In the genomic region with DNA sequence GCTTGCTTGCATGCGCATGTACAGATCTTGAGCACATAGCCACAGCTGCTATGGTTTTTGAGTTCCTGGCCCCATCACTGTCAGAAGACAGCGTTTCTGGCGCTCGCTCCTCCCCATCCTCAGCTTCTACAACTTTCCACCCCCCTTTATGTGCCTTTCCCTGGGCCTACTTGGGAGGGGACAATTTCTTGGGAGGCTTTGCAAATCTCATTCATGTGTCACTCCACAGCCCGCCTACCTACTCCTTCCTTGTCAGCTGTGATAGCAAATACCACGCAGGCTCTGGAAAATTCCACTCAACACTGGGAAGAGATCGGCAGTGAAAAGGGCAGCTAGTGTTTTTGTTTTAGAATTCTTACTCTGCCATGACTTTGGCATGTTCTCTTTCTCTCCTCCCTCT, we compare ENCODE assay signal across 10 mouse cellular contexts. TPM values are rescaled to one million over a fixed set of nuclear protein-coding genes. Genes with fewer than 3 reads are reported as not detected.
DNase-seq lines count a peak whose midpoint lies in the region; ATAC-seq and TF ChIP-seq lines count a peak whose summit lies in the region.
"Had no signal": no experiment of that assay in that cellular context is flagged by ENCODE, and none has a peak within 500 bp of the region (broad histone marks: within the 10 kb centered on the region; RNA-seq: fewer than 3 reads in every experiment).

No protein-coding gene starts in this region.

- ATAC-seq in hindbrain, embryonic 16.5 days = no peak
- no peak for ATAC-seq in midbrain, embryonic 16.5 days
- ATAC-seq in inflammation-experienced regulatory T-cells, adult 6 months = no peak
- ATAC-seq: Patski had no signal

- no peak overlapping the region for H3K4me3 ChIP-seq in embryonic fibroblast, embryonic 13.5 days (ENCODE audit: insufficient read depth, low read length)
- H3K4me3 ChIP-seq in hindbrain, embryonic 16.5 days (ENCODE audit: low read length) = no peak overlapping the region
- no peak overlapping the region for H3K4me3 ChIP-seq in midbrain, embryonic 16.5 days (ENCODE audit: low read depth, low read length)
- H3K4me3 ChIP-seq: megakaryocyte, embryonic 14.5 days had no signal

- DNase-seq in layer of hippocampus, adult 11-12 months (ENCODE audit: low spot score) = peak; percentile 61
- DNase-seq in layer of hippocampus, postnatal 25 days (ENCODE audit: extremely low spot score in 1 of 2, low spot score in 1 of 2) = no peak
- no peak for DNase-seq in cerebellum, postnatal 4 days (ENCODE audit: low spot score in 2 of 2)
- no peak for DNase-seq in urinary bladder, postnatal 4 days (ENCODE audit: low spot score in 2 of 2)

- TF ChIP-seq CTCF in embryonic fibroblast, embryonic 13.5 days (IDR thresholded peaks at IDR 0.05; ENCODE audit: borderline replicate concordance, insufficient read depth, low read length) = no peak

- H3K4me1 ChIP-seq in embryonic fibroblast, embryonic 13.5 days (ENCODE audit: control insufficient read depth, insufficient read depth, low read length) = peaks cover 12% of the 10 kb centered on the region
- H3K4me1 ChIP-seq in hindbrain, embryonic 16.5 days (ENCODE audit: control insufficient read depth, insufficient read depth, low read depth, low read length) = peaks cover 29% of the 10 kb centered on the region
- H3K4me1 ChIP-seq in midbrain, embryonic 16.5 days (ENCODE audit: control insufficient read depth, insufficient read depth, low read length) = peaks cover 55% of the 10 kb centered on the region

- no peak for TF ChIP-seq POLR2A in embryonic fibroblast, embryonic 13.5 days (IDR thresholded peaks at IDR 0.05; ENCODE audit: low read depth, low read length)

- H3K9me3 ChIP-seq in hindbrain, embryonic 16.5 days (ENCODE audit: control insufficient read depth, low read length) = no peaks in the 10 kb centered on the region
- H3K9me3 ChIP-seq in midbrain, embryonic 16.5 days (replicated peaks; ENCODE audit: control insufficient read depth, low read length, poor library complexity, severe bottlenecking) = no peaks in the 10 kb centered on the region

- WGBS in hindbrain, embryonic 16.5 days = 32% methylated on average over 7 of the region's 7 CpGs
- 31% methylated on average over 7 of the region's 7 CpGs for WGBS in midbrain, embryonic 16.5 days

- H3K27me3 ChIP-seq in hindbrain, embryonic 16.5 days (replicated peaks; ENCODE audit: control insufficient read depth, insufficient read depth, low read length) = no peaks in the 10 kb centered on the region
- H3K27me3 ChIP-seq in midbrain, embryonic 16.5 days (ENCODE audit: control insufficient read depth, insufficient read depth, low read depth, low read length) = no peaks in the 10 kb centered on the region
- H3K27me3 ChIP-seq: Patski had no signal

- no peak overlapping the region for H3K4me2 ChIP-seq in hindbrain, embryonic 16.5 days (ENCODE audit: low read length)
- no peak overlapping the region for H3K4me2 ChIP-seq in midbrain, embryonic 16.5 days (ENCODE audit: low read length)

- peak overlapping the region; percentile 42 for H3K27ac ChIP-seq in embryonic fibroblast, embryonic 13.5 days (ENCODE audit: insufficient read depth, low read length)
- peak overlapping the region; percentile 62 for H3K27ac ChIP-seq in hindbrain, embryonic 16.5 days (ENCODE audit: low read depth, low read length)
- H3K27ac ChIP-seq in midbrain, embryonic 16.5 days (ENCODE audit: low read length) = peak overlapping the region; percentile 65

- H3K9ac ChIP-seq in hindbrain, embryonic 16.5 days (ENCODE audit: low read depth, low read length) = no peak overlapping the region
- 0 out of 2 replicates have a peak overlapping the region, but pooled peaks have one; percentile 39 for H3K9ac ChIP-seq in midbrain, embryonic 16.5 days (ENCODE audit: low read depth, low read length)

- no peaks in the 10 kb centered on the region for H3K36me3 ChIP-seq in hindbrain, embryonic 16.5 days (ENCODE audit: control insufficient read depth, insufficient read depth, low read length)
- no peaks in the 10 kb centered on the region for H3K36me3 ChIP-seq in midbrain, embryonic 16.5 days (ENCODE audit: control insufficient read depth, insufficient read depth, low read length)

RNA-seq across cellular contexts. Expression of a gene that starts 4.2 kb away (rescaled TPM):
- total RNA-seq in layer of hippocampus, postnatal 25 days (2021) = 100 to 1,000 TPM; 320 to 337 TPM
- polyA plus RNA-seq in embryonic fibroblast, embryonic 13.5 days (2011; ENCODE audit: insufficient read length, low read depth, missing spikeins) = 0.73 and 1.3 TPM in 2 replicates
- polyA plus RNA-seq in hindbrain, embryonic 16.5 days (2015; fragmentation: Nextera tagmentation; extraction: Ambion mirVana) = 143 and 146 TPM in 2 replicates
- polyA plus RNA-seq in midbrain, embryonic 16.5 days (2015; fragmentation: Nextera tagmentation; extraction: Ambion mirVana) = 186 and 206 TPM in 2 replicates
- polyA plus RNA-seq in inflammation-experienced regulatory T-cells, adult 6 months (2017; shearing (Covaris generic)) = not detected

RNA-seq across cellular contexts. Expression of a gene that starts 16.4 kb away (rescaled TPM):
- total RNA-seq in layer of hippocampus, postnatal 25 days (2021) = 1,000 to 10,000 TPM; 2,256 to 2,439 TPM
- polyA plus RNA-seq in embryonic fibroblast, embryonic 13.5 days (2011; ENCODE audit: insufficient read length, low read depth, missing spikeins) = 520 and 588 TPM in 2 replicates
- 419 and 442 TPM in 2 replicates for polyA plus RNA-seq in hindbrain, embryonic 16.5 days (2015; fragmentation: Nextera tagmentation; extraction: Ambion mirVana)
- polyA plus RNA-seq in midbrain, embryonic 16.5 days (2015; fragmentation: Nextera tagmentation; extraction: Ambion mirVana) = 405 and 443 TPM in 2 replicates
- 100 to 1,000 TPM in 2 of 3 experiments, 10 to 100 TPM in 1; 51.8 to 255 (median 105) TPM for polyA plus RNA-seq in inflammation-experienced regulatory T-cells, adult 6 months (2017; shearing (Covaris generic))

RNA-seq across cellular contexts. Expression of a gene that starts 19.2 kb away (rescaled TPM):
- total RNA-seq in layer of hippocampus, postnatal 25 days (2021) = 100 to 1,000 TPM; 104 to 117 TPM
- not detected in 2 replicates for polyA plus RNA-seq in embryonic fibroblast, embryonic 13.5 days (2011; ENCODE audit: insufficient read length, low read depth, missing spikeins)
- 57.4 and 58.3 TPM in 2 replicates for polyA plus RNA-seq in hindbrain, embryonic 16.5 days (2015; fragmentation: Nextera tagmentation; extraction: Ambion mirVana)
- 83.1 and 89.5 TPM in 2 replicates for polyA plus RNA-seq in midbrain, embryonic 16.5 days (2015; fragmentation: Nextera tagmentation; extraction: Ambion mirVana)
- not detected for polyA plus RNA-seq in inflammation-experienced regulatory T-cells, adult 6 months (2017; shearing (Covaris generic))
- polyA plus RNA-seq: Patski had no signal

RNA-seq across cellular contexts. Expression of a gene that starts 34.0 kb away (rescaled TPM):
- total RNA-seq in layer of hippocampus, postnatal 25 days (2021) = under 1 TPM in 1 of 2 experiments, not detected in 1; 0.09 TPM
- 1.4 and 1.6 TPM in 2 replicates for polyA plus RNA-seq in embryonic fibroblast, embryonic 13.5 days (2011; ENCODE audit: insufficient read length, low read depth, missing spikeins)
- polyA plus RNA-seq in hindbrain, embryonic 16.5 days (2015; fragmentation: Nextera tagmentation; extraction: Ambion mirVana) = 0.14 and 0.26 TPM in 2 replicates
- 0.22 and 0.23 TPM in 2 replicates for polyA plus RNA-seq in midbrain, embryonic 16.5 days (2015; fragmentation: Nextera tagmentation; extraction: Ambion mirVana)
- polyA plus RNA-seq in inflammation-experienced regulatory T-cells, adult 6 months (2017; shearing (Covaris generic)) = 1 to 10 TPM; 4.3 to 8.2 (median 7.1) TPM
- polyA plus RNA-seq: Patski had no signal

RNA-seq across cellular contexts. Expression of a gene that starts 42.6 kb away (rescaled TPM):
- total RNA-seq in layer of hippocampus, postnatal 25 days (2021) = 10 to 100 TPM; 52.6 to 53.6 TPM
- polyA plus RNA-seq in embryonic fibroblast, embryonic 13.5 days (2011; ENCODE audit: insufficient read length, low read depth, missing spikeins) = not detected in 2 replicates
- polyA plus RNA-seq in hindbrain, embryonic 16.5 days (2015; fragmentation: Nextera tagmentation; extraction: Ambion mirVana) = 5.7 and 7.4 TPM in 2 replicates
- 7.2 and 7.3 TPM in 2 replicates for polyA plus RNA-seq in midbrain, embryonic 16.5 days (2015; fragmentation: Nextera tagmentation; extraction: Ambion mirVana)
- 1 to 10 TPM; 3.7 to 5.7 (median 5.2) TPM for polyA plus RNA-seq in inflammation-experienced regulatory T-cells, adult 6 months (2017; shearing (Covaris generic))

Comparison
In these comparisons a context has a peak if more than half of its experiments do, and no peak if none do; other contexts are left out.
1. RNA of a gene that starts 4.2 kb away (polyA plus RNA-seq): 186 to 206 TPM in midbrain, embryonic 16.5 days and 143 to 146 TPM in hindbrain, embryonic 16.5 days; 0.73 to 1.3 TPM in embryonic fibroblast, embryonic 13.5 days and not detected in inflammation-experienced regulatory T-cells, adult 6 months; every median in the first group is over 10 times any median in the second.
2. RNA of a gene that starts 19.2 kb away (polyA plus RNA-seq): 83.1 to 89.5 TPM in midbrain, embryonic 16.5 days and 57.4 to 58.3 TPM in hindbrain, embryonic 16.5 days; not detected in embryonic fibroblast, embryonic 13.5 days and not detected in inflammation-experienced regulatory T-cells, adult 6 months; every median in the first group is over 10 times any median in the second.
3. Peak in every context shown above with its lines, with median percentiles within 50 percentile points of each other: H3K27ac ChIP-seq.